Mouse (Mus musculus) WW6 (cell line): ENCODE results near the gene Tbck.

Experiments
- DNase-seq: peaks from one replicate; pipeline ENCODE4 v3.0.0-alpha.2; 2013; ENCODE audit warnings: low read depth, low spot score

Tbck gene

DNA sequence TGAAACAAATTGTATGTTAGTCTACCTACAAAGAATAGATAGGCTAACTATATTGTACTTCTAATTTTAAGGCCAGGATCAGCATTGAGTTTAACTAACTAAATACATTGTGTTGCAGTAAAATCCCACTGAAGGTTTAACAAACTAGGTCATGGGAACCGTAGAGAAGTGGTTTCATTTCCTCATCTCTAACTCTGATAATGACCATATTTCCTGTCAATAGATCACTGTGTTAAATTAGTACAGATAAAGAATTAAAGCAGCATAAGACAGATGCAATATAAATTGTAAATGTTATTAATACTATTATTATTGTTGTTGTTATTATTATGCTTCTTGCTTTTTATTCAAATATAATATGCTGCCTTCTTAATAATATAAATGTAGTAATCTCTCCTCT is 72.3 kb downstream of the Tbck start:
- DNase-seq, result no peak

- no peak for DNase-seq
Measured at GRCm38 (mm10) chr3:132766033-132766726, 82.2 kb downstream of the Tbck start.

- no peak for DNase-seq
Measured at GRCm38 (mm10) chr3:132772054-132772453, 88.1 kb downstream of the Tbck start.

DNA sequence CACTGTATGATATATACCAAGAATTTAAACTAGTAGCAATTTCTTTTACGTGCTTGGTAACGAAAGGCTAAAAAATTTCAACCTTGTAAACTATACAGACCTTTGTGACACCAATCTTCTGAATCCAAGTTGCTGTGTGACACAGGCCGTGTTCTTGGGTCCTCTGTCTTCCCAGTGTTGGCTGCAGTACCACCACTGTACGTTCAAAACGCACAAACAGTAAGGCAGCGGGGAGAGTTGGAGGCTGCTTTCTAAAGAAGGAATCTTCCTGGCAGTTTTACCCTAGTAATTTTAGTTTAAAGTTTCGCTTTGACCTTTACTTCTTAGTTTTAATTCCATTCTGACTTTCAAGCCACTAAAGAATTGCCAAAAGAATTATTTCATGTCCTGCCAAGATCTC is 92.7 kb downstream of the Tbck start:
- no peak for DNase-seq

DNA sequence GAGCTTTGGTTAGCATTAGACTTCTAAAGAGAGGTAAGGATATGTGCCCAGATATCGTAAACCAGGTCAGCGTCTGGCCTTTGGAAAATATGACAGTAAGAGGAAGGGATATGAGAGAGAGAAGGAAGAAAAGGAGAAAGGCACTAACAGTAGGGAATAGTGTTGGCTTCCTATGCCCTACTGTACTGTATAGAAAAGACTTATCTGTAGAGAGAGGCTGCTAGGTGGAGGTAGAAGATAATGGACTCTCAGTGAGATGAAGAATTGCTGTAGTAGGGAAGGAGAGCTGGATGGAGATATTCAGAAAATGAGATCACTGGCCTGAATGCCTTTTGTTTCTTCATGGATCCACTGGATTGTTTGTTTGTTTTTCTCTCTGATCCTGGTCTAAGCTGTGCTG is 97.2 kb downstream of the Tbck start:
- no peak for DNase-seq

DNA sequence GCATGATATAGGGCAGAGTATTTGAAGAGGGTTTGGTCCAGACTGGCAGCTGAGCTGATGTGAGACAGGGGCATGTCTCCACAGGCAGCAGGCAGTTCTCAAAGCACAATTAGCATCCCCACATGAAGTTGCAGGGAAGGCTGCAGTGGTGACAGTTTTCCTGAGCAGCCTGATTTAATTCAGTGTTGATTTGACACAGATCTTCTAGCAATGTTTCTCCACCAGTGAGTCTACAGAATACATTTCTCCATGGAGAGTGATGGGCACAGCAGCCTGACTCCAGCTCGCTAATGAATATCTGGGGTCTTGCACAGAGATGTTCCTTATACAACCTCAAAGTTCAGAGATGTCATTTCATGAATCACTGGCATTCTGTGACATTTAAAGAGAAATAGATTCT is 99.1 kb downstream of the Tbck start:
- no peak for DNase-seq

- no peak for DNase-seq
Measured at GRCm38 (mm10) chr3:132784732-132785131, 100.8 kb downstream of the Tbck start.

GRCm38 (mm10) chr3:132786690-132787089 is 102.7 kb downstream of the Tbck start:
- no peak for DNase-seq

DNA sequence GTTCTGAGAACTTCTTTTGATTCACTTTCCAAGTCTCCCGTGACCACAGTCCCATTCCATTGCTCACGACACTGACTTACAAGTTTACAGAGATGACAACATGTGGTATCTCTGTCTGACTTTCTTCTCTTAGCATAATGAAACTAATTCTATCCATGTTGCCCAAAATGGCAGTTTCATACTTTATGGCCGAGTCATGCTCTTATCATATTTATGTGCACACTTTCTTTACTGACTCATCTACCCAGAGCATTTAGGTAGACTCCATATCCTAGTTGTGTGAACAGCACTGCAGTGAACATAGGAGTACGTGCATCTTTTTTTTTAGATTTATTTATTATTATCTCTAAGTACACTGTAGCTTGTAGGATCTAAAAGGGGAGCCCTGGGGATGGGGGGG is 103.8 kb downstream of the Tbck start:
- no peak for DNase-seq

GRCm38 (mm10) chr3:132791140-132791539 is 107.2 kb downstream of the Tbck start:
- DNase-seq, result no peak

- no peak for DNase-seq
Measured at GRCm38 (mm10) chr3:132800196-132800595, 116.3 kb downstream of the Tbck start.

GRCm38 (mm10) chr3:132801910-132802309 is 118.0 kb downstream of the Tbck start:
- DNase-seq, result no peak

- no peak for DNase-seq
Measured at GRCm38 (mm10) chr3:132807888-132808579, 124.1 kb downstream of the Tbck start.

- no peak for DNase-seq
Measured at GRCm38 (mm10) chr3:132808951-132809350, 125.0 kb downstream of the Tbck start.

- no peak for DNase-seq
Measured at GRCm38 (mm10) chr3:132811791-132812190, 127.8 kb downstream of the Tbck start.

DNA sequence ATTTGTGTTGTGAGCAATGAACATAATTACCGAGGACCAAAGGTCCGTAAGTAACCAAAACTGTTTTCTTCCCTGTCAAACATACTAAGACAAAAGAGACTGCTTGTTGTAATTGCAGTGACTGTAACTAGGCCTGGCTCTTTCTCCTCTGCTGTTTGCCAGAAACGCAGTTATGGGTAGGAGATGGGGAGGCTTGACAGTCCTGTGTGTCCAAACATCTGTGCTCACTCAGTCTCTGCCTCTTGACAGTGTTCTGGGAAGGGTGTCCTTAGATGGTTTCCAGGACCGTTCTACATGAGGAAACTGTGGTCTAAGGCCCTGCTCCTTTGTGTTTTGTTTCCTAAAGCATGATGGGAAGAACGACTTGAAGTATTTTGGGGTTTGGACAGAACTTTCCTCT is 128.4 kb downstream of the Tbck start:
- no peak for DNase-seq

- DNase-seq, result no peak
Measured at GRCm38 (mm10) chr3:132813147-132813546, 129.2 kb downstream of the Tbck start.

GRCm38 (mm10) chr3:132813706-132814497 is 130.0 kb downstream of the Tbck start:
- DNase-seq, result no peak

DNA sequence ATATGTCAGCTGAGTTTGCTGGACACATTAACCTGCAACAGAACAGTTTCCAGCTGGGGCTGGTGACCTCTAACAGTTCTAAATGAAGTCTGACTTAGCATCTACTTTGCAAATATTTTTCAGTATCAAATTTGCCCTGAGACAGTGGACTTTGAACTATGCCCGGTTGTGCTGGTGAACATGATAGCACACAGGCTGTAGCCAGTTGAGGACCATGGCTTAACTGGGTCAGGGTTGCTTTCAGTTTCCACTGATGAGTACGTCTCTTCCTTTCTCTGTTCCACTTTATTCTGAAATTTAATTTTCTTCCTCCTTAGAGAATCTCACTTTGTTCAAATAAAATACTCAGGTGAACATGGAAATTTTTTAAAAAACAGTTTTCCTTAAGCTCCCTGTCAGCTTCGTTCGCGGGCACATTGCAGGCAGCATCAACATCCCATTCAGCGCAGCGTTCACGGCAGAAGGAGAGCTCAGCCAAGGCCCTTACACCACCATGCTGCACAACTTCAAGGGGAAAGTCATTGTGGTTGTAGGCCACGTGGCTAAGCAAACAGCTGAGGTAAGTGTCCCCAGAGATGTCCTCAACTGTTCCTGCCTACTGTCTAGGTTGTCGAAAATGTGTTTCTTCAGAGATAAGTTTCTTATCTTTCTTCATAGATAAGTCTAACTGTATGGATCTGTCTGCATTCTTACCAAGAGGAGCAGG is 131.0 kb downstream of the Tbck start:
- DNase-seq, result no peak

- no peak for DNase-seq
Measured at GRCm38 (mm10) chr3:132815497-132816326, 131.8 kb downstream of the Tbck start.

- DNase-seq, result no peak
Measured at GRCm38 (mm10) chr3:132819408-132819807, 135.5 kb downstream of the Tbck start.
